Mouse (Mus musculus) liver, embryonic 14.5 days (tissue): ENCODE data around the gene Cyb5r1. TPM values are rescaled to one million over a fixed set of nuclear protein-coding genes. Genes with fewer than 3 reads are reported as not detected.
A peak's percentile ranks its signal among the peaks of the same experiment; 100 is the strongest.

Experiments
- ATAC-seq: fragments of 200-750 bp; cut with Nextera tagmentation; 2 replicates; pipeline ENCODE4 v1.8.0; 2017; ENCODE audit warnings: moderate number of reproducible peaks, mild to moderate bottlenecking, moderate library complexity; ENCODE audit not compliant: insufficient read depth
- DNase-seq, 3 experiments: peaks; one replicate each; pipeline ENCODE4 v3.0.0-alpha.2; 2012 to 2013; ENCODE audit warnings: low read depth in 3 of 3, low spot score in 3 of 3
- H3K27ac ChIP-seq: fragments of 300-500 bp; sonication (generic); 2 replicates; pipeline ENCODE4 v1.5.1; 2014; ENCODE audit warnings: moderate library complexity, mild to moderate bottlenecking, control low read depth, inconsistent platforms
- H3K27me3 ChIP-seq: fragments of 300-500 bp; sonication (generic); 2 replicates; pipeline ENCODE4 v1.6.1; 2014; ENCODE audit warnings: mild to moderate bottlenecking, low read length, moderate library complexity; ENCODE audit not compliant: control insufficient read depth, insufficient read depth
- H3K36me3 ChIP-seq: fragments of 300-500 bp; sonication (generic); replicated peaks from 2 replicates; pipeline ENCODE4 v1.6.1; 2014; ENCODE audit warnings: low read depth; ENCODE audit not compliant: control insufficient read depth, insufficient read depth
- H3K4me1 ChIP-seq, 2 experiments: fragments of 200-500 bp in 1 of 2; fragments of 300-500 bp in 1 of 2; sonication (generic) in 1 of 2; replicated peaks; 2 replicates each; pipeline ENCODE4 v1.6.1; 2012 to 2014; ENCODE audit warnings: antibody characterized with exemption in 1 of 2, inconsistent platforms in 1 of 2, low read length in 1 of 2; ENCODE audit not compliant: control insufficient read depth in 2 of 2, insufficient read depth in 2 of 2
- H3K4me2 ChIP-seq: fragments of 300-500 bp; sonication (generic); 2 replicates; pipeline ENCODE4 v1.6.1; 2014; ENCODE audit warnings: low read depth, mild to moderate bottlenecking, control low read depth, moderate library complexity
- H3K4me3 ChIP-seq, 2 experiments: fragments of 200-500 bp in 1 of 2; fragments of 300-500 bp in 1 of 2; sonication (generic) in 1 of 2; 2 replicates each; pipeline ENCODE4 v1.5.1; 2012 to 2014; ENCODE audit warnings: low read depth in 2 of 2, low read length in 2 of 2, mild to moderate bottlenecking in 2 of 2, control low read depth in 1 of 2, inconsistent platforms in 1 of 2, moderate library complexity in 1 of 2; ENCODE audit not compliant: insufficient read depth in 1 of 2
- H3K9ac ChIP-seq: fragments of 300-500 bp; sonication (generic); replicated peaks from 2 replicates; pipeline ENCODE4 v1.6.1; 2014; ENCODE audit warnings: mild to moderate bottlenecking, control low read depth, moderate library complexity
- H3K9me3 ChIP-seq: fragments of 300-500 bp; sonication (generic); 2 replicates; pipeline ENCODE4 v1.6.1; 2016; ENCODE audit warnings: low read length, mixed read lengths; ENCODE audit not compliant: control insufficient read depth
- CTCF ChIP-seq: IDR thresholded peaks from 2 replicates; pipeline ENCODE4 v1.5.1; 2016; ENCODE audit warnings: antibody characterized with exemption, low read depth, control low read depth
- EP300 ChIP-seq: IDR thresholded peaks from 2 replicates; pipeline ENCODE4 v1.6.1; 2016; ENCODE audit warnings: antibody characterized with exemption, low read depth
- WGBS: fragments of 180-500 bp; shearing (Covaris S2); extraction: QIAGEN DNeasy Blood & Tissue Kit; methylation state at CpG from one replicate; pipeline ENCODE4 v1.1.7; 2014; ENCODE audit not compliant: insufficient replicate concordance; 5-methylcytosine and 5-hydroxymethylcytosine counted together
- polyA plus RNA-seq, 2 experiments: library from polyadenylated mRNA; depleted of rRNA in 1 of 2; stranded (reverse) in 1 of 2; unstranded in 1 of 2; fragments of >200 nt; fragmentation: Nextera tagmentation in 1 of 2; extraction: Ambion mirVana in 1 of 2; gene quantifications; 2 replicates each; pipeline versions ENCODE4 v1.2.1 to v1.2.3; 2012 to 2014

Cyb5r1 gene
- polyA plus RNA-seq, 2 experiments, result 10.9 to 14.9 TPM

DNA sequence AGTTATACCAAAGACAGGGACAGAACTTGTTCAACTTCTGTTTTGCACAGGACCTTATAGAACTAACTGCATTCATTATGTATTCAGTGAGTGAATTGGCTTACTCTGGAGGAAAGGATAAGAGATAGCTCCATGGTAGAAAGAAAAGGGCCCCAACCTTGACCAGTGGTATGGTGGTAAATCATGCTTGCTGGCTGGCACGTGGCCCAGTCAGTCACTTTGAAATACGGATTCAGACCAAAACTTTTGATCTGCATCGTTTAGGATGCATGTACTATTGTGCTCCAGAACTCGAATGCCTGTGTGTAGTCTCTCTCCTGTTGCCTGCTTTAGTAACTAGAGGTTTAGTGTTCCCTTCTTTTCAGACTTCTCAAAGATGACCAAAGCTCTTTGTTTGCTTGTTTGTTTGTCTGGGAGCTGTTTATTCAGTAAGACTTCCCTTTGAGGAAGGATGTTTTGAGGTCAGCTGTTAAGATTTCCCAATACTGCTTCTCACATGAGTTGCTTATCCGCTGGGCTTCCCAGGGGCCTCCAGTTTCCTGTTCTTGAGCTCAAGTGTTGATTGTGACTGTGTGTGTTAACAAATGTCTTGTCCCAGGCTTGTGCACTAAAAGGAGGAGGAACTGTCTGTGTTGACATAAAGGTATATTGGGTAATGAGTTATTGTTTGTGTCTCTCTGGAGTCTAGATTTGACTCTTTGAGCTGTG is 14.5 kb downstream of the Cyb5r1 start:
- Histone ChIP-seq H3K27me3 (no peaks in the 10 kb centered on the region), H3K27ac (peak overlapping the region; percentile 84), H3K4me3 (peak overlapping the region in 1 of 2 experiments; percentile 90; a peak in 2 of 4 replicates), H3K9me3 (no peaks in the 10 kb centered on the region), H3K36me3 (peaks cover 29% of the 10 kb centered on the region), H3K9ac (peak overlapping the region; percentile 56), H3K4me1 (peaks cover 75 to 80% of the 10 kb centered on the region in 2 experiments), H3K4me2 (peak overlapping the region; percentile 84)
- 13% methylated on average over 5 of the region's 5 CpGs for WGBS
- DNase-seq (peak in 1 of 3 experiments; percentile 47), ATAC-seq (no peak)
- TF ChIP-seq CTCF, result no peak
- TF ChIP-seq EP300, result no peak

DNA sequence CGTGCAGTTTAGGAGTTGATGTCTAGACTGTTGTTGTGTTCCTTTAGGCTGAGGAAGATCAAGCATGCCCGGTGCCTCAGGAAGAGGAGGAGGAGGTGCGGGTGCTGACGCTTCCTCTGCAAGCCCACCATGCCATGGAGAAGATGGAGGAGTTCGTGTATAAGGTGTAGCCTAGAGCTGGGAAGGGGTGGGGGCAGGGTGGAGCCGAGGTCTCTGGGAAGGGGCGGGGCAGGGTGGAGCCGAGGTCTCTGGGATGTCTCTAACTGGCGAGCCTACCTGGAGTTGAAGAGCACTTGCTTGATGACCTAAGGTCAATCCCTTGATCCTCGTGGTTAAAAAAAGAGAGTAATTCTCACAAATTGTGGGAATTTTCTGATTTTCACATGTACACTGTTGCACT is 18.6 kb downstream of the Cyb5r1 start:
- Histone ChIP-seq H3K4me2 (peak overlapping the region; percentile 60), H3K36me3 (peaks cover 57% of the 10 kb centered on the region), H3K9ac (no peak overlapping the region; the same call in 1 of the 2 replicates), H3K4me3 (peak overlapping the region in 1 of 2 experiments; percentile 18; a peak in 1 of 4 replicates), H3K9me3 (no peaks in the 10 kb centered on the region), H3K4me1 (peaks cover 77 to 81% of the 10 kb centered on the region in 2 experiments), H3K27me3 (no peaks in the 10 kb centered on the region), H3K27ac (peak overlapping the region; percentile 93)
- ATAC-seq (peak; percentile 70), DNase-seq (peak in 2 of 3 experiments; percentile 49 to 54)
- TF ChIP-seq EP300, result no peak
- TF ChIP-seq CTCF, result no peak
- 33% methylated on average over 10 of the region's 10 CpGs for WGBS

DNA sequence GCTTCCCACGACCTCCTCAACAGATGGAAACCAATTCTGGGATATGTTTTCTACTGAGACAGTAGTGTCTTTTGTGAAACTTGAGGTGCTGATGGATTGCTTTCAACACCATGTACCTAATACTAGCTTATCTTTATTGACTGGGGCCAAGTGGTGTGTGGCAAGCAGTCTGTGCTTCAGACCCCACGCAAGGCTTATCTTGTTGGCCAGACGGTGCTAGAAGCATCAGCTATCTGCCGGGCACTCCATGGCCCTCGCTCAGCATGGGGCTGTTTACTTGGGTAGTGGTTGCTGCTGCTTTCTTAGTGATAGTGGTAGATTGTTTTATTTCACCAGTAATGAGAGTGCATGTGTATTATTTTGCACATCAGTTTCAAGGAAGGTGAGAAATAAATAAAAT is 20.9 kb downstream of the Cyb5r1 start:
- Histone ChIP-seq H3K9me3 (no peaks in the 10 kb centered on the region), H3K4me3 (peak overlapping the region in 1 of 2 experiments; percentile 42; a peak in 3 of 4 replicates), H3K4me1 (peaks cover 53 to 57% of the 10 kb centered on the region in 2 experiments), H3K27me3 (no peaks in the 10 kb centered on the region), H3K4me2 (peak overlapping the region; percentile 78), H3K9ac (peak overlapping the region; percentile 62), H3K36me3 (peaks cover 79% of the 10 kb centered on the region), H3K27ac (peak overlapping the region; percentile 96)
- ATAC-seq, result peak; percentile 99
- DNase-seq, result peak; percentile 93 to 98 (median 93)
- TF ChIP-seq CTCF (peak; percentile 38), EP300 (peak; percentile 98)
- 17% methylated on average over 5 of the region's 5 CpGs for WGBS

DNA sequence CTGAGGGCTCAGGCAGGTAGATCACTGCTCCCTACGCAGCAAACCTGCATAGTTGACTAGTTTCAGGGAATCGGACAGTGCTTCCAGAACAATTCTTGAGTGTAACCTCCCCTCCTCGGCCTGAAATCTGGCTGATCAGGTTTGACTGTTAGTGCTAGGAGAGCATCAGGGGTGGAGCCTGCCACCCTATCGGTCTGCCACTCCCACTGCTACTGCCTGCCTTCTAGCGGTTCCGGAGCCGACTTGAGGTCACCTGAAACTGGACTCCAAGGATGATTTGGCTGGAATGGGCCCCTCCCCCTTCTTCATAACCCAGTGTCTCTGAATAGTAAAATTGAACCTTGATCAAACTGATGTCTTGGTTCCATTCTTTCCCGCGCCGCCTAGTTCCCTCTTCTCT is 27.6 kb downstream of the Cyb5r1 start:
- Histone ChIP-seq H3K4me3 (no peak overlapping the region), H3K27me3 (no peaks in the 10 kb centered on the region), H3K9ac (no peak overlapping the region), H3K36me3 (peaks cover 55% of the 10 kb centered on the region), H3K27ac (no peak overlapping the region), H3K4me1 (peaks cover 6 to 12% of the 10 kb centered on the region in 2 experiments; a peak in 3 of 4 replicates), H3K4me2 (no peak overlapping the region), H3K9me3 (no peaks in the 10 kb centered on the region)
- DNase-seq (no peak), ATAC-seq (no peak)
- WGBS, result 78% methylated on average over 10 of the region's 10 CpGs
- TF ChIP-seq CTCF, result no peak
- no peak for TF ChIP-seq EP300

DNA sequence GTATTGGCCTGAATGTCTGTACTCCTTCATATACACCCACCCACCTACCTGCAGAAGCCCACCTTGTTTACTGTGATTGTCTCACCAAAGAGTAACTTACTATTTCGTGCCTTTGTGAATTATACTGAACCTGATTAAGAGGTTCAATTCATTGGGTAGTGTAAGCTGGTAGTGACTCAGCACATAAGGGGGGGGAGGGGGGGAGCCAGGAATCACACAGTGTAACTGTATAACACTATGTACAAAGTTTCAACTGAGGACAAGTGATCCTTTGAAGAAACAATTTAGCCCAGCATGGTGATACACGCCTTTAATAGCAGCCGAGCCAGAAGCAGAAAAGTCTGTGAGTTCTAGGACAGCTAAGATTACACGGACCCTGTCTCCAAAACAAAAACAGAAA is 28.1 kb downstream of the Cyb5r1 start:
- H3K27me3 ChIP-seq, result no peaks in the 10 kb centered on the region
- DNase-seq, result no peak
- H3K4me1 ChIP-seq, result peaks cover 6 to 12% of the 10 kb centered on the region in 2 experiments; a peak in 3 of 4 replicates
- H3K4me2 ChIP-seq, result no peak overlapping the region
- no peak overlapping the region for H3K9ac ChIP-seq
- no peak overlapping the region for H3K4me3 ChIP-seq
- H3K36me3 ChIP-seq, result peaks cover 50% of the 10 kb centered on the region
- H3K27ac ChIP-seq, result no peak overlapping the region
- WGBS, result 85% methylated on average over 4 of the region's 4 CpGs
- 0 out of 2 replicates have a peak, but pooled peaks have one; percentile 17 for ATAC-seq
- H3K9me3 ChIP-seq, result no peaks in the 10 kb centered on the region
- no peak for TF ChIP-seq CTCF
- no peak for TF ChIP-seq EP300
